Mouse (Mus musculus) limb, embryonic 13.5 days (tissue): ENCODE measurements around the gene Neurl4. TPM values are rescaled to one million over a fixed set of nuclear protein-coding genes. Genes with fewer than 3 reads are reported as not detected.
A peak's percentile ranks its signal among the peaks of the same experiment; 100 is the strongest.
"Not testable (repeated sequence)": the region's sequence is repeated elsewhere in the genome, so short reads cannot be mapped to it uniquely, and the experiment has no call there.

Source experiments
- ATAC-seq: fragments of 200-750 bp; cut with Nextera tagmentation; 2 replicates; pipeline ENCODE4 v1.8.0; 2017; ENCODE audit warnings: low read depth, moderate number of reproducible peaks, moderate TSS enrichment; ENCODE audit not compliant: low FRiP score
- H3K27ac ChIP-seq: fragments of 300-500 bp; sonication (generic); 2 replicates; pipeline ENCODE4 v1.5.1; 2015; ENCODE audit warnings: inconsistent platforms, mild to moderate bottlenecking, moderate library complexity
- H3K27me3 ChIP-seq: fragments of 300-500 bp; sonication (generic); 2 replicates; pipeline ENCODE4 v1.6.1; 2015; ENCODE audit warnings: mild to moderate bottlenecking, inconsistent platforms
- H3K36me3 ChIP-seq: fragments of 300-500 bp; sonication (generic); 2 replicates; pipeline ENCODE4 v1.6.1; 2015; ENCODE audit warnings: inconsistent platforms, mild to moderate bottlenecking, moderate library complexity
- H3K4me1 ChIP-seq: fragments of 300-500 bp; sonication (generic); 2 replicates; pipeline ENCODE4 v1.6.1; 2015; ENCODE audit warnings: inconsistent platforms
- H3K4me2 ChIP-seq: fragments of 300-500 bp; sonication (generic); replicated peaks from 2 replicates; pipeline ENCODE4 v1.6.1; 2015; ENCODE audit warnings: inconsistent platforms, mild to moderate bottlenecking, moderate library complexity
- H3K4me3 ChIP-seq: fragments of 300-500 bp; sonication (generic); 2 replicates; pipeline ENCODE4 v1.5.1; 2015; ENCODE audit warnings: moderate library complexity, mild to moderate bottlenecking, inconsistent platforms
- H3K9ac ChIP-seq: fragments of 300-500 bp; sonication (generic); 2 replicates; pipeline ENCODE4 v1.6.1; 2015; ENCODE audit warnings: mild to moderate bottlenecking, inconsistent platforms
- H3K9me3 ChIP-seq: fragments of 300-500 bp; sonication (generic); 2 replicates; pipeline ENCODE4 v1.6.1; 2016; ENCODE audit warnings: inconsistent platforms
- WGBS: fragments of 180-500 bp; shearing (Covaris S2); methylation state at CpG from one replicate; pipeline ENCODE4 v1.1.7; 2015; 5-methylcytosine and 5-hydroxymethylcytosine counted together
- polyA plus RNA-seq: library from polyadenylated mRNA; unstranded; fragments of >200 nt; fragmentation: Nextera tagmentation; extraction: Ambion mirVana; gene quantifications from 2 replicates; pipeline ENCODE4 v1.2.1, GENCODE M21; 2015

Neurl4 gene
- polyA plus RNA-seq, 1 experiment from 2014 or later, result 12.9 TPM

DNA sequence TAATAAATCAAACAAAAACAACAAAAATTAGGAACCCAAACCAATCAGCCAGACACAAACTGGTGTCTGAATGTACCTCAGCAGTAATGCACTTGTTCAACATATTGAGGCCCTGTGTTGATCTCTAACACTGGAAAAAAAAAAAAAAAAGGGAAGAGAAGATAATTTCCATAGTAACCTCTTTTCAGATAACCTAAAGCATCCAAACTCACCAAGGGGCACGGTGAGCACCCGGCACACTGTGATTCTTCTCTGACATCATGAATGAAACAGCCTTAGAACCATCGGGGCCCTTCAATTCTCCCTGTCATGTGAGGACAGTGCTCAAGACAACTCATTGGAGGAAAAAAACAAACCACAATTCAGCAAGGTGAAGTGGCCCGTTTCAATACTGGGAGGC is 28.8 kb downstream of the Neurl4 start:
- Histone ChIP-seq H3K9me3 (no peaks in the 10 kb centered on the region), H3K27me3 (peaks cover 3% of the 10 kb centered on the region; the same call in 1 of the 2 replicates), H3K4me1 (peaks cover 10% of the 10 kb centered on the region), H3K9ac (no peak overlapping the region), H3K36me3 (no peaks in the 10 kb centered on the region), H3K4me2 (no peak overlapping the region), H3K4me3 (no peak overlapping the region), H3K27ac (no peak overlapping the region)
- WGBS, result 83% methylated on average over 4 of the region's 4 CpGs
- ATAC-seq, result no peak

DNA sequence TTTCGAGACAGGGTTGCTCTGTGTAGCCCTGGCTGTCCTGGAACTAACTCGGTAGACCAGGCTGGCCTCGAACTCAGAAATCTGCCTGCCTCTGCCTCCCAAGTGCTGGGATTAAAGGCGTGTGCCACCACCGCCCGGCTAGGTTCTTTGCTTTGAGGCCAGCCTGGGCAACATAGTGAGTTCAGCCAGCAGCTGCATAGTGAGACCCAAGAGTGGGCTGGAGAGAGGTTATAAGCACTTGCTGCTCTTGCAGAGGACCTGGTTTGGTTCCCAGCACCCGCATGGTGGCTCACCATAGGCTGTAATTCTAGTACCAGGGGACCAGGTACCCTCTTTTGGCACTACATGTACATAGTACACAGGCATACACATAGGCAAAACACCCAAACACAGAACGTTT is 29.3 kb downstream of the Neurl4 start:
- not testable (repeated sequence) for H3K27ac ChIP-seq, H3K9me3 ChIP-seq, H3K27me3 ChIP-seq, H3K36me3 ChIP-seq, ATAC-seq, H3K4me3 ChIP-seq, H3K9ac ChIP-seq, H3K4me2 ChIP-seq
- H3K4me1 ChIP-seq, result peaks cover 14% of the 10 kb centered on the region
- WGBS, result 85% methylated on average over 8 of the region's 8 CpGs

- Histone ChIP-seq H3K9ac (peak overlapping the region; percentile 3; the same call in 1 of the 2 replicates), H3K9me3 (no peaks in the 10 kb centered on the region), H3K4me2 (no peak overlapping the region), H3K36me3 (no peaks in the 10 kb centered on the region), H3K4me1 (peaks cover 16% of the 10 kb centered on the region), H3K4me3 (no peak overlapping the region), H3K27ac (no peak overlapping the region), H3K27me3 (peaks cover 4% of the 10 kb centered on the region)
- no peak for ATAC-seq
- WGBS, result 73% methylated on average over 3 of the region's 3 CpGs
Measured at GRCm38 (mm10) chr11:69930967-69931537, 30.2 kb downstream of the Neurl4 start.

GRCm38 (mm10) chr11:69931769-69932168 is 30.9 kb downstream of the Neurl4 start:
- WGBS, result 67% methylated on average over 8 of the region's 8 CpGs
- Histone ChIP-seq H3K4me3 (no peak overlapping the region), H3K27ac (no peak overlapping the region), H3K9me3 (no peaks in the 10 kb centered on the region), H3K4me2 (no peak overlapping the region), H3K4me1 (peaks cover 23% of the 10 kb centered on the region), H3K9ac (no peak overlapping the region), H3K27me3 (peaks cover 7% of the 10 kb centered on the region), H3K36me3 (no peaks in the 10 kb centered on the region)
- no peak for ATAC-seq

DNA sequence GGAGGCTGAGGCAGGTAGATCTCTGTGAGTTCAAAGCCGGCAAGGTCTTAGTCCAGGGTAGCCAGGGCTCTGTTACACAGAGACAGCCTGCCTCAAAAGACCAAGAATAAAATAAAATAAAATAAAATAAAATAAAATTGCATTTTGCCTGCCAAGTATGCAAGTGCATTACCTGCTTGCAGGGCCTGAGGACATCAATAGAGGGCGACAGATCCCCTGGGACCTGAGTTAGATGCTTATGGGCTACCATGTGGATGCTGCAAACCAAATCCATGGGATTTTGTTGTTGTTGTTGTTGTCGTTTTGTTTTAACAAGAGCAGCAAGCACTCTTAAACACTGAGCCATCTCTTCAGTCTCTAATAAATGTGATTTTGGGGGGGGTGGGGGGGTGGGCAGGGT is 31.4 kb downstream of the Neurl4 start:
- H3K36me3 ChIP-seq, result no peaks in the 10 kb centered on the region
- H3K4me2 ChIP-seq, result no peak overlapping the region
- 43% methylated on average over 3 of the region's 3 CpGs for WGBS

DNA sequence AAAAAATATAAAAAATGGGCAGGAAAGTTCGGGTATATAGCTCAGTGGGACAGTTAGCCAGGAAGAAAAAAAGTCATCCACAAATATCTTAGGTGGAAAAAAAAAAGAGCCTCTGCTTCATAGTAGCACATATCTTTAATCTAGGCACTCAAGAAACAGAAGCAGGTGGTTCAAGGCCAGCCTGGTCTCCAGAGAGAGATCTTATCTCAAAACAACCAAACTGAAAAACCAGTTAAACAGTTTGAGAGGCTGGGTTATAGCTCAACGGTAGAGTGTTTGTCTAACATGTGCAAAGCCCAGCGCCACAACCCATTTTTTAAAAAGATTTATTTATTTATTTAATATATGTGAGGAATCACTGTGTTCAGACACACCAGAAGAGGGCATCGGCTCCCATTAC is 32.2 kb downstream of the Neurl4 start:
- H3K4me2 ChIP-seq, result no peak overlapping the region
- H3K27me3 ChIP-seq, result peaks cover 15% of the 10 kb centered on the region
- no peak for ATAC-seq
- H3K9ac ChIP-seq, result no peak overlapping the region
- H3K36me3 ChIP-seq, result no peaks in the 10 kb centered on the region
- H3K4me3 ChIP-seq, result no peak overlapping the region
- WGBS, result 75% methylated on average over 4 of the region's 4 CpGs
- no peak overlapping the region for H3K27ac ChIP-seq
- peaks cover 36% of the 10 kb centered on the region for H3K4me1 ChIP-seq
- no peaks in the 10 kb centered on the region for H3K9me3 ChIP-seq

More for the DNA sequence above, 31.4 kb downstream of the Neurl4 start:
- peaks cover 28% of the 10 kb centered on the region for H3K4me1 ChIP-seq
- no peak overlapping the region for H3K27ac ChIP-seq
- ATAC-seq, result no peak
- H3K4me3 ChIP-seq, result no peak overlapping the region
- H3K27me3 ChIP-seq, result peaks cover 11% of the 10 kb centered on the region
- H3K9ac ChIP-seq, result no peak overlapping the region
- H3K9me3 ChIP-seq, result no peaks in the 10 kb centered on the region

- peaks cover 18% of the 10 kb centered on the region for H3K27me3 ChIP-seq
- peak overlapping the region; percentile 31; the same call in 1 of the 2 replicates for H3K9ac ChIP-seq
- 1% methylated on average over 18 of the region's 18 CpGs for WGBS
- peak; percentile 20; the same call in 1 of the 2 replicates for ATAC-seq
- H3K36me3 ChIP-seq, result no peaks in the 10 kb centered on the region
- peak overlapping the region; percentile 31 for H3K4me3 ChIP-seq
- peaks cover 47% of the 10 kb centered on the region for H3K4me1 ChIP-seq
- peak overlapping the region; percentile 100 for H3K4me2 ChIP-seq
- no peak overlapping the region for H3K27ac ChIP-seq
- H3K9me3 ChIP-seq, result no peaks in the 10 kb centered on the region
Measured at GRCm38 (mm10) chr11:69934169-69934568, 33.3 kb downstream of the Neurl4 start.

GRCm38 (mm10) chr11:69934681-69935080 is 33.8 kb downstream of the Neurl4 start:
- Histone ChIP-seq H3K27me3 (peaks cover 18% of the 10 kb centered on the region), H3K9ac (no peak overlapping the region), H3K4me3 (peak overlapping the region; percentile 31; the same call in 1 of the 2 replicates), H3K36me3 (no peaks in the 10 kb centered on the region), H3K27ac (no peak overlapping the region; the same call in 1 of the 2 replicates), H3K9me3 (no peaks in the 10 kb centered on the region), H3K4me1 (peaks cover 48% of the 10 kb centered on the region), H3K4me2 (peak overlapping the region; percentile 100)
- 20% methylated on average over 6 of the region's 6 CpGs for WGBS
- ATAC-seq, result no peak

DNA sequence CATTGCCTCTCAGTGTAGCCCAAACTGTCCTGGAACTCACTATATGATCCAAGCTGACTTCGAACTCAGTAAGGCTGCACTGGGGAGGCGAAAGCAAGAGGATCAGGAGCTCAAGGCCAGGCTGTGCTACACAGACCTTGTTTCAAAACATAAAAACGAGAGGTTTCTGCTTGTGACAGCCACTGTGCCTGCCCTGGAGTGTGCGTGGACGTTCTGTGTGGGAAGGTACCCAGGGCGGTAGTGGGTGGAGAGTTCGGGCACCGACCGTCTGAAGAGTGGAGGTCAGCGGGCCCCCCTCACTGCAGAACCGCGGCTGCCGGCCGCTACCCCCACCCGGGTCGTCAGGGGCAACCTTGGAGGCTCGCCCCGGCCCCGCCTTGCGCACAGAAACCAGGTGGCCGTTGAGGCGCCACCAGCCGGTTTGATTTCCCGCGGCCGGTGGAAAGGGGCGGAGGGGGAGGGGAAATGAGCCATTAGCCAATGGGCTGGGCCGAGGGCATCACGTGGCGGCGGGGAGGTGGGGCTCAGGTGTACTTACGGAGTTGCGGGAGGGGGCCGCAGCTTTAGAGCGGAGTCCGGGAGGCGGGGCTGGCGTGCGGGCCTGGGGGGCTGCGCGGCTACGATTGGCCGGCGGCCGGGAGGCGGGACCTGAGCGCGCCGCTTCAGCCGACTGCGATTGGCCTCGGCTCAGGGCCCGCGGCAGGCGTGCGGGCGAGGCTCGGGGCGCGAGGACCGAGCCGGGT is 34.4 kb downstream of the Neurl4 start, which contains the start of gene Ybx2:
TSS of gene Ybx2 (plus strand) at position 660 of the 743 bp plus-strand sequence.
- Histone ChIP-seq H3K4me1 (peaks cover 48% of the 10 kb centered on the region), H3K27ac (peak within 1 kb of the TSS; percentile 3; the same call in 1 of the 2 replicates), H3K9me3 (no peaks in the 10 kb centered on the region), H3K4me2 (peak within 1 kb of the TSS; percentile 100), H3K9ac (peak within 1 kb of the TSS; percentile 80), H3K27me3 (peaks cover 18% of the 10 kb centered on the region), H3K36me3 (no peaks in the 10 kb centered on the region), H3K4me3 (peak within 1 kb of the TSS; percentile 64)
- WGBS, result under 1% methylated on average over 56 of the region's 62 CpGs
- ATAC-seq, result peak; percentile 90

DNA sequence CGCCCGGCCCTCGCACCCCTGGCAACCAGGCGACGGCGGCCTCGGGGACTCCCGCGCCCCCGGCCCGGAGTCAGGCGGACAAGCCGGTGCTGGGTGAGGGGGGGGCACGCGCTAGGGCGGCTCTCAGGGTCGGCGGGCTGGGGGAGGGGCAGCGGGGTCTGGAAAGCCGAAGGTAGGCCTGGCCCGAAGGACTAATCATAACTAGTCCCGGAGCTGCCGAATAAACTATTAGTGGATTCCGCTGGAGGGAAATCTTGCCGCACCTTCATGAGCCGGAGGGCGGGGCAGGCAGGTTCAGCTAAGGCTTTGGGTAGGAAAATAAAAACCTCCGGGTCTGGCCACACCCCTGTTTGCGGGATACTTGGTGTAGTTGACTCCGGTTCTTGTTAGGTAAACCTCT is 35.3 kb downstream of the Neurl4 start:
- Histone ChIP-seq H3K4me2 (peak overlapping the region; percentile 100), H3K4me3 (peak overlapping the region; percentile 64), H3K27me3 (peaks cover 18% of the 10 kb centered on the region), H3K4me1 (peaks cover 48% of the 10 kb centered on the region), H3K27ac (no peak overlapping the region), H3K36me3 (no peaks in the 10 kb centered on the region), H3K9ac (peak overlapping the region; percentile 80), H3K9me3 (no peaks in the 10 kb centered on the region)
- 0 out of 2 replicates have a peak, but pooled peaks have one; percentile 1 for ATAC-seq
- WGBS, result under 1% methylated on average over 29 of the region's 30 CpGs

- H3K9ac ChIP-seq, result peak overlapping the region; percentile 80
- H3K4me1 ChIP-seq, result peaks cover 48% of the 10 kb centered on the region
- 41% methylated on average over 9 of the region's 9 CpGs for WGBS
- H3K27me3 ChIP-seq, result peaks cover 18% of the 10 kb centered on the region
- peak overlapping the region; percentile 100 for H3K4me2 ChIP-seq
- peaks cover 4% of the 10 kb centered on the region for H3K36me3 ChIP-seq
- H3K4me3 ChIP-seq, result peak overlapping the region; percentile 64
- no peak overlapping the region for H3K27ac ChIP-seq
- H3K9me3 ChIP-seq, result no peaks in the 10 kb centered on the region
- ATAC-seq, result no peak
Measured at GRCm38 (mm10) chr11:69936714-69937347, 36.0 kb downstream of the Neurl4 start.

- no peak for ATAC-seq
Measured at GRCm38 (mm10) chr11:69937385-69937784, 36.5 kb downstream of the Neurl4 start.

More at GRCm38 (mm10) chr11:69937385-69937784, 36.5 kb downstream of the Neurl4 start:
- Histone ChIP-seq H3K9ac (no peak overlapping the region; the same call in 1 of the 2 replicates), H3K9me3 (no peaks in the 10 kb centered on the region), H3K4me2 (peak overlapping the region; percentile 100), H3K36me3 (peaks cover 9% of the 10 kb centered on the region), H3K4me3 (peak overlapping the region; percentile 64; the same call in 1 of the 2 replicates), H3K27me3 (peaks cover 18% of the 10 kb centered on the region), H3K4me1 (peaks cover 48% of the 10 kb centered on the region), H3K27ac (no peak overlapping the region)
- WGBS, result 37% methylated on average over 4 of the region's 4 CpGs
